Mouse (Mus musculus): ENCODE measurements around the gene Exoc4.

DNA sequence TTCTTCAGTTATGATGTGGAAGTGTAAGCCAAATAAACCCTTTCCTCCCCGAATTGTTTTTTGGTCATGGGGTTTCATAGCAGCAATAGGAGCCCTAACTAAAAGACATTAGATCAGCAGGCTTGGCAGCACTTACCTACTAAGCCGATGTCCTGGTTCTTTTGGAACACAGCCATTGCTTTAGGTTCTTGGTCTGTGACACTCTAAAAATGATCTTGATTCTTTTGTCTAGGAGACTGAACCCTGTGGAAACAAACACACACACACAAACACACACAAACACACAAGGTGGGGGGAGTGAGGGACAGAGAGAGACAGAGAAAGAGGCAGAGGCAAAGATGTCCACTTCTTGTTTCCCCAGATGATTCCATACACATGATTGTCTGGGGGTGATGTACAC is 574.3 kb downstream of the Exoc4 start:
- TF ChIP-seq CTCF (IDR thresholded peaks at IDR 0.05; ENCODE audit: borderline replicate concordance, insufficient read depth, low read depth, low read length), result no peak
- no peak for TF ChIP-seq POLR2A (IDR thresholded peaks at IDR 0.05; ENCODE audit: borderline replicate concordance, insufficient read depth, low read length)
